Mouse (Mus musculus): ENCODE data around the gene Ptcd2. TPM values are rescaled to one million over a fixed set of nuclear protein-coding genes. Genes with fewer than 3 reads are reported as not detected.

Gene Ptcd2
- polyA plus RNA-seq, 1 experiment from 2014 or later: 47.6 TPM

DNA sequence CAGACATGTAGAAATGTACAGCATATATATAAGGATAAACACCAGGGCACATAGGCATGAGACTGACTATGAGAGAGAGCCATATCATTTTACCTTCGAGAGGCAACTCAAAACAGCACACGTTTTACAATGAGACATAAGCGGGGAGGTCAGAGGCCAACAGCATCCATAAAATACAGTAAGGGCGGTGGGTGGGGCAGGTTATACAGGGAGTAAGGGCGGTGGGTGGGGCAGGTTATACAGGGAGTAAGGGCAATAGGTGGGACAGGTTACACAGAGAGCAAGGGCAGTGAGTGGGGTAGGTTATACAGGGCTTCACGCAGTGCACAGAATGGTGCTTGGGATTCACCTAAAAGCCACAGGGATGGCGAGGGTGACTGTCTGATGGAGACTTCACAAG lies 24.1 kb downstream of the Ptcd2 start:
- Histone ChIP-seq H3K9me3 (replicated peaks) (no peaks in the 10 kb centered on the region), H3K4me2 (no peak overlapping the region)

DNA sequence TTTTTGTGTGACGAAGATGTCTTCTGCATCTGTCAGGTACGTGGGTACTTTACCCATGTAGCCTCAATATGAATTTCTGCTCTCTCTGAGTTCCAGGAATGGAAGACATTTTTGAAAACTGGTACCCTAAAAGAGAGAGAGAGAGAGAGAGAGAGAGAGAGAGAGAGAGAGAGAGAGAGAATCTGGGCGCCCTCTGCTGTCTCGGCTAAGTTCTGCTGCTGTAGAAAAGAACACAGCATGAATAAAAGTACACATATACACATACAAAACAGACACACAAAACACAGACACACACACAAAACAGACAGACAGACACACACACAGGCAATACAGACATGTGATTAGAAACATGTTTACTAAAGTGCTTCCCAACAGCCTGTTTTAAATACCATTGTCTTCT lies 27.4 kb downstream of the Ptcd2 start:
- no peak for ATAC-seq
- no peaks in the 10 kb centered on the region for H3K9me3 ChIP-seq (replicated peaks)
- H3K27ac ChIP-seq: no peak overlapping the region
- no peaks in the 10 kb centered on the region for H3K4me1 ChIP-seq
- no peak overlapping the region for H3K4me2 ChIP-seq
- no peak overlapping the region for H3K4me3 ChIP-seq
- no peak overlapping the region for H3K9ac ChIP-seq
- no peaks in the 10 kb centered on the region for H3K27me3 ChIP-seq
- WGBS: 56% methylated on average over 4 of the region's 4 CpGs
- peaks cover 27% of the 10 kb centered on the region for H3K36me3 ChIP-seq (ENCODE audit: poor library complexity, severe bottlenecking)

More for the DNA sequence above, 24.1 kb downstream of the Ptcd2 start:
- Histone ChIP-seq H3K4me1 (no peaks in the 10 kb centered on the region), H3K36me3 (ENCODE audit: poor library complexity, severe bottlenecking) (peaks cover 52% of the 10 kb centered on the region), H3K27ac (no peak overlapping the region), H3K4me3 (no peak overlapping the region), H3K9ac (no peak overlapping the region), H3K27me3 (no peaks in the 10 kb centered on the region)
- 93% methylated on average over 7 of the region's 7 CpGs for WGBS
- ATAC-seq: no peak

DNA sequence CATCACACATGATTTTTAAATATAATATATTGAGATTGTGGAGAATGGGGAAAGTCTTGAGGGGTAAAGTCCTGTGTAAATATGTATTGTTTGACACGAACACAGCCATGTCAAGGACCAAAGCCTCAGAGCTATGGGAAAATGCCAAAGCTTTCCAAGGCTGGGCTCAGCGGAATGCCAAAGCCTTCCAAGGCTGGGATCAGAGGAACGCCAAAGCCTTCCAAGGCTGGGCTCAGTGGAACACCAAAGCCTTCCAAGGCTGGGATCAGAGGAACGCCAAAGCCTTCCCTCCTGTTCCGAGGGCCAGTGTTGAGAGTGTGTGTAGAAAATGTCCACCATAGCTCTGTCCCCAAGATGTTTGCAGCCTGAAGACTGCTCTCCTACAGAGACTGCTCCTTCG lies 28.1 kb downstream of the Ptcd2 start:
- WGBS: 87% methylated on average over 6 of the region's 6 CpGs
- H3K4me3 ChIP-seq: no peak overlapping the region
- H3K4me2 ChIP-seq: no peak overlapping the region

DNA sequence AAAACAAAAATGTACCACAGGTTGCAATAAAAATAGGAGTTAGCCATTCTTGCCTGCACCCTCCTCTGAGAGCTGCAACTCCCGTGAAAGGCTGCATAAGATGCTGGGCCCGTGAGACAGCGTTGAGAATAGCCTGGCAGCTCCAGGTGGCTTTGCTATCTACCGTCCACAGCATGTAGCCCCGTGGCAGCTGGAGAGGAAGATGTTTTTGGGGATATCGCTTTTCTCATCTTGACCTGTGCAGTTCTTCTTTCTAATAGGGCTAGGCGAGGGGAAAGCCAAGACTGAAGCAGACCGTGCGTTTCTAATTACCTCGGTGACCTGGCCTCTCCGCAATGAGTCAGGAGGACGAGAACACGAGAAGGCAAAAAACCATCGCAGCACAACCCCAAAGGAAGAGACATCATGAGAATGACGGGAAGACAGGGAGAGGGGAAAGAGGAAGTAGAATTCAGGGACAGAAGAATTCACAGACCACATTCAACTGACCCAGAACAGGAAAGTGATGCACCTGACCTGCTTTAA lies 29.8 kb downstream of the Ptcd2 start:
- Histone ChIP-seq H3K9me3 (replicated peaks) (no peaks in the 10 kb centered on the region), H3K9ac (no peak overlapping the region), H3K4me1 (no peaks in the 10 kb centered on the region), H3K27me3 (no peaks in the 10 kb centered on the region), H3K36me3 (ENCODE audit: poor library complexity, severe bottlenecking) (peaks cover 8% of the 10 kb centered on the region), H3K4me2 (no peak overlapping the region), H3K27ac (no peak overlapping the region), H3K4me3 (no peak overlapping the region)
- WGBS: 91% methylated on average over 15 of the region's 15 CpGs
- ATAC-seq: no peak

More for the DNA sequence above, 28.1 kb downstream of the Ptcd2 start:
- H3K27me3 ChIP-seq: no peaks in the 10 kb centered on the region
- H3K27ac ChIP-seq: no peak overlapping the region
- peaks cover 24% of the 10 kb centered on the region for H3K36me3 ChIP-seq (ENCODE audit: poor library complexity, severe bottlenecking)
- H3K9me3 ChIP-seq (replicated peaks): no peaks in the 10 kb centered on the region
- no peak for ATAC-seq
- no peak overlapping the region for H3K9ac ChIP-seq
- no peaks in the 10 kb centered on the region for H3K4me1 ChIP-seq

DNA sequence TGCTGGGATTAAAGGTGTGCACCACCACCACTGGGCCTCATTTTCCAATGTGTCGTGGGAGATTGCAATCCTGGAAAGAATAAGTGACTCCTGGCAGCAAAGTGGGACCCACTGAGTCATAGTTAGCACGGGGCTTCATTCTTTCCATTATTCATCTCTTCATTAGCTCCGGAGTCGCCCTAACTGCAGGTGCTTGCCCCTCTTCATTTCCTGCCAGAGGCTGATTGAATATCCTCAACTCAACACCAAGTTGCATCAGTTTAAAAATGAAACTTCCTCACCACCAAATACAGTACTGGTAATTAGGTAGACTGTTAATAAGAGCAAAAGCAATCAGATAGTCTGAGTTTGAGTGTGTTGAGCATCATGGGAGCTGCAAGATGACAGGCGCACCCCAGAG lies 30.4 kb downstream of the Ptcd2 start:
- ATAC-seq: no peak

DNA sequence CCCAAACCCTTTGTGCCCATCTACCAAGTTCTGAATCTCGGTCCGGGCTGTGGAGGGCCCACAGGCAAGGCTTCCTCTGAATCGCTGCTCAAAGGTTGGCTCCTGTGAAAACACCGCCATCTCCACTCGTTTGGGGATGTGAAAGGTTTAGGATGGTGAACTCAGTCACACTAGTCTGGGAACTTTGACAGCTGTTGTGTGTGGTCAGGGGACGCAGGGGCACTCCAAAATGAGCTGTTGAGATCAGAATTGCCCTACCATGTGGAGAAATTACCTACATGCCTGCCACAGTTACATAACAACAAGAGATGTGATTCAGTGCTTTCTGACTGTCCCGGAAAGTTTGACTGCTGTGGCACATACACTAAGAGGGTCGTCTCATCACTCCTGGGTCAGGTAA lies 36.1 kb downstream of the Ptcd2 start:
- no peak overlapping the region for H3K4me2 ChIP-seq
- no peak overlapping the region for H3K4me3 ChIP-seq
- H3K9me3 ChIP-seq (replicated peaks): no peaks in the 10 kb centered on the region
- H3K9ac ChIP-seq: no peak overlapping the region
- no peaks in the 10 kb centered on the region for H3K36me3 ChIP-seq (ENCODE audit: poor library complexity, severe bottlenecking)
- H3K27ac ChIP-seq: no peak overlapping the region
- no peak for ATAC-seq
- WGBS: 90% methylated on average over 8 of the region's 8 CpGs
- 0 out of 2 replicates have a peak, but pooled peaks cover 3% of the 10 kb centered on the region for H3K4me1 ChIP-seq
- H3K27me3 ChIP-seq: no peaks in the 10 kb centered on the region

More for the DNA sequence above, 30.4 kb downstream of the Ptcd2 start:
- H3K27ac ChIP-seq: no peak overlapping the region
- H3K9me3 ChIP-seq (replicated peaks): no peaks in the 10 kb centered on the region
- no peak overlapping the region for H3K4me3 ChIP-seq
- H3K4me2 ChIP-seq: no peak overlapping the region
- H3K27me3 ChIP-seq: no peaks in the 10 kb centered on the region
- no peak overlapping the region for H3K9ac ChIP-seq
- H3K36me3 ChIP-seq (ENCODE audit: poor library complexity, severe bottlenecking): 0 out of 2 replicates have a peak, but pooled peaks cover 2% of the 10 kb centered on the region
- WGBS: 88% methylated on average over 5 of the region's 5 CpGs
- H3K4me1 ChIP-seq: no peaks in the 10 kb centered on the region

DNA sequence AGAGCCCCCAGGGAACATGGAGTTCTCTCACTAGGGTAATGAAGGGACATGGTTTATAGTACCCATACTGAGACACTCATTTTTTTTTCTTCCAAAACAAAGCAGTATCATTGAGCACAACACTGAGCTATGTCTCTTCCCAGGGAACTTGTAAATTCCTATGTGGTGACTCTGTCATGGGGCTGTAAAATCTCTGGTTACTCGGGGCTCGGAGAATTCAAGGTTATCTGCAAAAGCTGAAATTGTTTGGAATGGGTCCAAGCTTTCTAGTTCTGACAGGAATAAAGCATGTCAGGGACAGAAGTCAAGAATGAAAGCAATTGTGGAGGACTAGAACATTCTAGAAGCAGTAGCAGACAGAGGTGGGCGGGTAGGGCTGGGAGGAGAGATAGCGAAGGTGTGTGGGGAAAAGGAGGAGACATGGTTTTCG lies 36.6 kb downstream of the Ptcd2 start:
- Histone ChIP-seq H3K27me3 (no peaks in the 10 kb centered on the region), H3K9ac (no peak overlapping the region), H3K36me3 (ENCODE audit: poor library complexity, severe bottlenecking) (no peaks in the 10 kb centered on the region), H3K4me2 (no peak overlapping the region), H3K27ac (no peak overlapping the region), H3K4me1 (0 out of 2 replicates have a peak, but pooled peaks cover 3% of the 10 kb centered on the region), H3K4me3 (no peak overlapping the region), H3K9me3 (replicated peaks) (no peaks in the 10 kb centered on the region)
- WGBS: 90% methylated on average over 5 of the region's 5 CpGs
- no peak for ATAC-seq

DNA sequence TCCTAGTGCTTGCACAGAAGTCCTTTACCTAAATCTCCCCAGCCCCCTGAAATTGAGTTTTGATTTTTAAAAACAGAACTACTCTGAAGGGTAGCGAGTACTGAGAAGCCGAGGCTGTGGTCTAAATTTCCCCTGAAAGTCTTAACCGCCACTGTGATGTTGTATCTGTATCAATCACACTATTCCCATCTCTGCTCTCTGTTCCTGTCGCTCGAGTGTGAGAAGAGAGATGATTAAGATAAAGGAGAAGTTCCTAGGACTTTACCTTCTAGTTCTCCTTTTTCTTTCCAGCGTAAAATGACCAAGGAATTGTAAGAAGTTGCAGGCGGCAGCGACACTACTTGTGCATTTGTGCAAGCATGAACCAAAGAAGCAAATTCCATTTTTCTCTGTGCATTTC lies 38.3 kb downstream of the Ptcd2 start:
- 0 out of 2 replicates have a peak, but pooled peaks cover 3% of the 10 kb centered on the region for H3K4me1 ChIP-seq
- H3K4me2 ChIP-seq: no peak overlapping the region
- no peaks in the 10 kb centered on the region for H3K9me3 ChIP-seq (replicated peaks)
- no peaks in the 10 kb centered on the region for H3K27me3 ChIP-seq
- no peak overlapping the region for H3K27ac ChIP-seq
- no peak for ATAC-seq
- no peak overlapping the region for H3K9ac ChIP-seq
- WGBS: 94% methylated on average over 8 of the region's 8 CpGs
- no peaks in the 10 kb centered on the region for H3K36me3 ChIP-seq (ENCODE audit: poor library complexity, severe bottlenecking)
- no peak overlapping the region for H3K4me3 ChIP-seq

DNA sequence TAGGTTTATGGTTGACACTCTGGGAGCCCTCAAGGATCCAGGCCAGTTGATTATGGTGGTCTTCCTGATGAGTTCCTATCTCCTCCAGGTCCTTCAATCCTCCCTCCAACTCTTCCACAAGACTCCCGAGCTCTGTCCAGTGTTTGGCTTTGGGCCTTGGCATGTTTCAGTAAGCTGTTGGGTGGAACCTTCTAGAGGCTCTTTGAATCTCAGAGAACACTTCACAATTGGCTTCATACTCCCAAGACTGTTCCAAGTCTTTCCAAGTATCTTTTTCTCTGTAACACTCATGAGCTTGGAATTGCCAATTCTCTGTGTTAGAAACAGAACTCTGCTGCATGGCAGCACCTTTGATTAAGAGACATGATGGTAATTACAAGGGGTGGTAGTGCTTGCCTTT lies 39.3 kb downstream of the Ptcd2 start:
- Histone ChIP-seq H3K27ac (no peak overlapping the region), H3K9ac (no peak overlapping the region), H3K4me1 (0 out of 2 replicates have a peak, but pooled peaks cover 3% of the 10 kb centered on the region), H3K4me3 (no peak overlapping the region), H3K36me3 (ENCODE audit: poor library complexity, severe bottlenecking) (no peaks in the 10 kb centered on the region), H3K27me3 (no peaks in the 10 kb centered on the region), H3K9me3 (replicated peaks) (no peaks in the 10 kb centered on the region), H3K4me2 (no peak overlapping the region)
- no peak for ATAC-seq
- 93% methylated on average over 1 of the region's 1 CpGs for WGBS

DNA sequence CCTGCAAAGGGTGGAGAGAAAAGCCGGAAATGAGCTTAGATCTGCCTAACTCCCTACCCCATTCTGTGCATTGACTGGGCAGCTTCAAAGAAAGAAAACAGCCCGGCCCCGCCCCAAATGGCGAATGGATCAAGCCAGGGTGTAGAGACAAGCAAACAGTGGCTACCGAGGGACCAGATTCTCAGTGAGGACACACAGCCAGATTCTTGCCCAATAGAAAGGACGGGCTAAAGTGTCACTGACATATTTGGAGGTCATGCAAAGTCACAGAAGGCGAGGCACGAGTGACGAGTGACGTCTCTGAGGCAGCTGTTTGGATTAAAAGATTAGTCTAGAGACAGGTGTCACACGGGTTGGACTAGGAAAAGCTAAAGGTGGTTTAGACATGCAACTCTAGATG lies 40.1 kb downstream of the Ptcd2 start:
- ATAC-seq: no peak
- H3K9me3 ChIP-seq (replicated peaks): no peaks in the 10 kb centered on the region
- H3K27me3 ChIP-seq: no peaks in the 10 kb centered on the region
- H3K4me2 ChIP-seq: no peak overlapping the region
- H3K36me3 ChIP-seq (ENCODE audit: poor library complexity, severe bottlenecking): no peaks in the 10 kb centered on the region
- no peak overlapping the region for H3K9ac ChIP-seq
- 0 out of 2 replicates have a peak, but pooled peaks cover 3% of the 10 kb centered on the region for H3K4me1 ChIP-seq
- no peak overlapping the region for H3K4me3 ChIP-seq
- H3K27ac ChIP-seq: no peak overlapping the region
- WGBS: 62% methylated on average over 11 of the region's 11 CpGs

DNA sequence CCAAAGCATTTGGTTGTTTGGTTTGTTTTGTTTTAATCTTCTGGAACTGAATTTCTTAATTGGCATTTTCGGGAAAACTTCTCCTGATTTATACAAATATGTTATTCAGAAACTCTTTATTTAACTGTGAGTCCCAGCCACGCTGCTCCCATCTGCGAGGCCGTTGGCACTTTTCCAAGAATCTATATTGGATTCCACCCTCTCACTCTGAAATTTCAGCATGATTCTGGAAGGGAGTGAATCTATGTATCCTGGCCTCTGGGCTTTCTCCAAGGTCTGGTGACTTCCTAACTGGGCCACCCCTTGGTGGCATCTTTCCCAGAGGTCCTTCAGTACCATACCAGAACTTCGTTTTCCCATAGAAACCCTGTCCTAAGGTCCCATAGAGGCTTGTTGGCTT lies 40.7 kb downstream of the Ptcd2 start:
- 60% methylated on average over 5 of the region's 5 CpGs for whole genome bisulfite sequencing
- no peak for ATAC-seq

DNA sequence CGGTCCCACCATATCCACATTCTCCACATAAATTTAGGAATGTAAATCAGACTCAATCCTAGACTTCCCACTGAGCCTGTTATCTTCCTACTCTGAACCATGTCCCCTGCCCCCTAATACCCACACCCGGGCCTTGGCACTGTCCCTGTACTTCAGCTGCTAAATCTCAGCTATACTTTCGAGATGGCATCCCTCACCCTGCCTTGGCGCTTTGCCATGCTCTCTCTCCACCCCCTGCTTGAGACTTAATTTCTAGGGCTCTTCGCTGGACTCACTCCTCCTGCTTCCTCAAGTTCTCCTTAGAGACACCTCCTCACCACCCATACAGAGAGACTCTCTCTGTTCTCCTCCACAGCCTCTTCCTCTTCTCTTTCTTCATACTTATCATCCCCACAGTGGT lies 44.6 kb downstream of the Ptcd2 start:
- Histone ChIP-seq H3K9me3 (replicated peaks) (no peaks in the 10 kb centered on the region), H3K9ac (no peak overlapping the region), H3K4me1 (0 out of 2 replicates have a peak, but pooled peaks cover 3% of the 10 kb centered on the region), H3K36me3 (ENCODE audit: poor library complexity, severe bottlenecking) (no peaks in the 10 kb centered on the region), H3K27me3 (no peaks in the 10 kb centered on the region), H3K4me3 (no peak overlapping the region), H3K27ac (no peak overlapping the region), H3K4me2 (no peak overlapping the region)
- 82% methylated on average over 5 of the region's 5 CpGs for WGBS
- no peak for ATAC-seq

More for the DNA sequence above, 40.7 kb downstream of the Ptcd2 start:
- 0 out of 2 replicates have a peak, but pooled peaks cover 3% of the 10 kb centered on the region for H3K4me1 ChIP-seq
- no peak overlapping the region for H3K4me2 ChIP-seq
- no peaks in the 10 kb centered on the region for H3K27me3 ChIP-seq
- no peak overlapping the region for H3K27ac ChIP-seq
- H3K9ac ChIP-seq: no peak overlapping the region
- no peaks in the 10 kb centered on the region for H3K9me3 ChIP-seq (replicated peaks)
- no peaks in the 10 kb centered on the region for H3K36me3 ChIP-seq (ENCODE audit: poor library complexity, severe bottlenecking)
- no peak overlapping the region for H3K4me3 ChIP-seq

DNA sequence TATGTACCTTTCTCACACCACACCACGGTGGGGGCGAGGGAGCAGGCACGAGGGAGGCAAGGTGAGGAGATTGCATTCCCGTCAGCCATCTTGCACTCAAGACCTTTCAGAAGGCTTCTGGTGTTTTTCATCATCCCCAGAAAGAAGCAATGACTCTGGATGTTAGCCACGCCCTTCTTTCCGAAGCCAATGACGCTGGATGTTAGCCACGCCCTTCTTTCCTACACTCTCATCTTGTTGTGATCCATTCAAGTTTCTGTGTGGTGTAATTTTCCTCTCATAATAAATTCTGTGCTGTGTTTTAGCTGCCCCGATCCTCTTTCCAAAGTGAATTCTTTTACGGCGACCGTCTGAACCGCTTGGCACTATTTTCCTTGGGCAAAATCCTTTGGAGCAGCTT lies 50.3 kb downstream of the Ptcd2 start:
- Histone ChIP-seq H3K36me3 (ENCODE audit: poor library complexity, severe bottlenecking) (no peaks in the 10 kb centered on the region), H3K9ac (no peak overlapping the region), H3K27ac (no peak overlapping the region), H3K4me3 (no peak overlapping the region), H3K9me3 (replicated peaks) (no peaks in the 10 kb centered on the region), H3K4me1 (no peaks in the 10 kb centered on the region), H3K4me2 (no peak overlapping the region), H3K27me3 (no peaks in the 10 kb centered on the region)
- no peak for ATAC-seq
- 94% methylated on average over 13 of the region's 13 CpGs for WGBS

Measured in forebrain, embryonic 13.5 days (tissue).